Mouse (Mus musculus) neural tube, embryonic 13.5 days (tissue): ENCODE measurements around the gene Atf3. TPM values are rescaled to one million over a fixed set of nuclear protein-coding genes. Genes with fewer than 3 reads are reported as not detected.

ENCODE experiments used
- ATAC-seq: fragments of 200-750 bp; cut with Nextera tagmentation; 2 replicates; pipeline ENCODE4 v1.8.0; 2017; ENCODE audit warnings: low read depth, mild to moderate bottlenecking, moderate TSS enrichment, moderate library complexity
- H3K27ac ChIP-seq: fragments of 300-500 bp; sonication (generic); replicated peaks from 2 replicates; pipeline ENCODE4 v1.5.1; 2015; ENCODE audit warnings: moderate library complexity, mild to moderate bottlenecking, inconsistent platforms
- H3K27me3 ChIP-seq: fragments of 300-500 bp; sonication (generic); 2 replicates; pipeline ENCODE4 v1.6.1; 2015; ENCODE audit warnings: mild to moderate bottlenecking, inconsistent platforms
- H3K36me3 ChIP-seq: fragments of 300-500 bp; sonication (generic); 2 replicates; pipeline ENCODE4 v1.6.1; 2015; ENCODE audit warnings: mild to moderate bottlenecking, inconsistent platforms
- H3K4me1 ChIP-seq: fragments of 300-500 bp; sonication (generic); replicated peaks from 2 replicates; pipeline ENCODE4 v1.6.1; 2015; ENCODE audit warnings: inconsistent platforms
- H3K4me2 ChIP-seq: fragments of 300-500 bp; sonication (generic); 2 replicates; pipeline ENCODE4 v1.6.1; 2015; ENCODE audit warnings: inconsistent platforms, mild to moderate bottlenecking, moderate library complexity
- H3K4me3 ChIP-seq: fragments of 300-500 bp; sonication (generic); 2 replicates; pipeline ENCODE4 v1.5.1; 2015; ENCODE audit warnings: mild to moderate bottlenecking, inconsistent platforms
- H3K9ac ChIP-seq: fragments of 300-500 bp; sonication (generic); 2 replicates; pipeline ENCODE4 v1.6.1; 2015; ENCODE audit warnings: moderate library complexity, mild to moderate bottlenecking, inconsistent platforms
- H3K9me3 ChIP-seq: fragments of 300-500 bp; sonication (generic); 2 replicates; pipeline ENCODE4 v1.6.1; 2016; ENCODE audit warnings: inconsistent platforms
- WGBS: fragments of 180-500 bp; shearing (Covaris S2); methylation state at CpG from one replicate; pipeline ENCODE4 v1.1.7; 2015; 5-methylcytosine and 5-hydroxymethylcytosine counted together
- polyA plus RNA-seq: library from polyadenylated mRNA; unstranded; fragments of >200 nt; fragmentation: Nextera tagmentation; extraction: Ambion mirVana; gene quantifications from 2 replicates; pipeline ENCODE4 v1.2.1, GENCODE M21; 2015

The Atf3 gene
- polyA plus RNA-seq, 1 experiment from 2014 or later = 2.0 TPM

DNA sequence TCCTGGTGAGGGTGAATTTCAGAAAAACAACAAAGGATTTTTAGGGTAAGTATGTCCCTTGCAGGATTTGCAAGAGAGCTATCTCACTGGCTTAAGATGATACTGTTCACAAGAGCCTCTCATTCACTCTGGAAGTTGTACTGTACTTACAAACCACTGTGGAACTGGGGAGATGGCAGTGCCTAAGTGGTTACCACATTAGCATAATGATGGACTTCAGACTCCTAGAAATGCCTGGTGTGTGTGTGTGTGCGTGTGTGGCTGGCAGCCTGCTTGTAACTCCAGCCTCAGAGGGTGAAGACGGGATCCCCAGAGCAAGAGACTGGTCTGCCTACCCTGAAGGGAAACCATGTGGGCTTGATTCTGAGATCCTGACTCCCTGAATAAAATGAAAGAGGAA lies 14.3 kb downstream of the Atf3 start:
- H3K27ac ChIP-seq = no peak overlapping the region
- no peak overlapping the region for H3K4me2 ChIP-seq
- no peak for ATAC-seq
- 74% methylated on average over 2 of the region's 2 CpGs for WGBS
- no peaks in the 10 kb centered on the region for H3K4me1 ChIP-seq
- H3K9me3 ChIP-seq = no peaks in the 10 kb centered on the region
- no peak overlapping the region for H3K9ac ChIP-seq
- no peak overlapping the region for H3K4me3 ChIP-seq
- H3K36me3 ChIP-seq = no peaks in the 10 kb centered on the region
- no peaks in the 10 kb centered on the region for H3K27me3 ChIP-seq

GRCm38 (mm10) chr1:191202208-191202952 lies 15.5 kb downstream of the Atf3 start:
- ATAC-seq = no peak
- WGBS = 85% methylated on average over 11 of the region's 11 CpGs
- no peak overlapping the region for H3K27ac ChIP-seq

DNA sequence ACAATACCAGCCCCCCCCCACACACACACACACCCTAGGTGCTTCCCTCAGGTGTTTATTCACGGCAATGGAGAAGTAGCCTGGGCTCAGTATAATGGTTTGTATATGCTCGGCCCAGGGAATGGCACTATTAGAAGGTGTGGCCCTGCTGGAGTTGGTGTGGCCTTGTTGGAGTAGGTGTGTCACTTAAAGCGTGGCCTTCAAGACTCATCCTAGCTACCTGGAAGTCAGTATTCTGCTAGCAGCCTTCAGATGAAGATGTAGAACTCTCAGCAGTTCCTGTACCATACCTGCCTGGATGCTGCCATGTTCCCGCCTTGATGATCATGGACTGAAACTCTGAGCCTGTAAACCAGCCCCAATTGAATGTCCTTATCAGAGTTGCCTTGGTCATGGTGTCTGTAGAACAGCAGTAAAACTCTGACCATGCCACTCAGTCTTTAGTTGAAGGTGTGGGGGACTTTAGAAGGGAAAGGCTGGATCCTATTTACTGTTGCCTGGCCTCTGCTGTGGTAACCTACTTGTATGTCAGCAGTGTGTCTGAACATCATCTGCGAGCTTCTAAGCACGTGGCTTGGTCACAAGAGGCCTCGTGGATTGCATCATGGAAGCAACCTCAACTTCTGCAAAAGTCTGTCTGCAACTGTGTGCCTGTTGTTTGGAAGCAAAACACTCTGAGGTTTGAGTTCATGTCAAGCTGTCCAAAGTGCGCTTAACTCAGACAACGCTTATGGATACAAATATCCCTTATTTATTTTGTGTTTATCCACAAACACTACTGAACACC lies 16.8 kb downstream of the Atf3 start:
- no peak overlapping the region for H3K27ac ChIP-seq
- no peaks in the 10 kb centered on the region for H3K9me3 ChIP-seq
- no peaks in the 10 kb centered on the region for H3K4me1 ChIP-seq
- no peak overlapping the region for H3K4me3 ChIP-seq
- no peak for ATAC-seq
- 86% methylated on average over 9 of the region's 9 CpGs for WGBS
- no peak overlapping the region for H3K9ac ChIP-seq
- no peak overlapping the region for H3K4me2 ChIP-seq
- H3K27me3 ChIP-seq = no peaks in the 10 kb centered on the region
- H3K36me3 ChIP-seq = no peaks in the 10 kb centered on the region

More at GRCm38 (mm10) chr1:191202208-191202952, 15.5 kb downstream of the Atf3 start:
- Histone ChIP-seq H3K4me1 (no peaks in the 10 kb centered on the region), H3K4me2 (no peak overlapping the region), H3K27me3 (no peaks in the 10 kb centered on the region), H3K4me3 (no peak overlapping the region), H3K9ac (no peak overlapping the region), H3K9me3 (no peaks in the 10 kb centered on the region), H3K36me3 (no peaks in the 10 kb centered on the region)

DNA sequence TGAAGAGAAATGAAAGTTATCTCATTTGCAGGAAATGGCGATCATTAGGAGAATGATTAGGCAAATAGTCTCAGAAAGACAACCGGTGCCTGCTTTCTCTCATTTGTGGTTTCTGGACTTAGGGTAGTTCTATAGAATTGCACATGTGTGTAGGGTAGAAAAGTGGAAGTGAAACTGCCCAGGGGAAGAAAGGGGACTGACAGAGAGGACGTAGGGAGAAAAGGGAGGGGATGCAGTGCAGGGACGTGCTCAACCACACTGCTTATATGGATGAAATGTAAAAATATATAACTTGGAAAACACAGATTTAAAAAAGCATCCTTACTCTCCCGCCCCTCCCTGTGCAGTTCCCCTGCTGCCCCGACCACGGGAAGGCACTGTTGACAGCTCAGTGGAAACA lies 19.9 kb downstream of the Atf3 start:
- no peak overlapping the region for H3K9ac ChIP-seq
- WGBS = 81% methylated on average over 7 of the region's 7 CpGs
- H3K27ac ChIP-seq = no peak overlapping the region
- no peaks in the 10 kb centered on the region for H3K9me3 ChIP-seq
- H3K4me1 ChIP-seq = no peaks in the 10 kb centered on the region
- ATAC-seq = no peak
- no peak overlapping the region for H3K4me2 ChIP-seq
- H3K36me3 ChIP-seq = no peaks in the 10 kb centered on the region
- no peak overlapping the region for H3K4me3 ChIP-seq
- peaks cover 7% of the 10 kb centered on the region; the same call in 1 of the 2 replicates for H3K27me3 ChIP-seq

- 93% methylated on average over 6 of the region's 6 CpGs for WGBS
- no peak for ATAC-seq
- H3K27ac ChIP-seq = no peak overlapping the region
- 0 out of 2 replicates have a peak, but pooled peaks cover 2% of the 10 kb centered on the region for H3K4me1 ChIP-seq
- H3K27me3 ChIP-seq = peaks cover 22% of the 10 kb centered on the region
- H3K4me2 ChIP-seq = no peak overlapping the region
- no peaks in the 10 kb centered on the region for H3K9me3 ChIP-seq
- H3K36me3 ChIP-seq = no peaks in the 10 kb centered on the region
- H3K9ac ChIP-seq = no peak overlapping the region
- no peak overlapping the region for H3K4me3 ChIP-seq
Observed at GRCm38 (mm10) chr1:191196016-191196415, 21.8 kb downstream of the Atf3 start.

- Histone ChIP-seq H3K4me1 (0 out of 2 replicates have a peak, but pooled peaks cover 2% of the 10 kb centered on the region), H3K27ac (no peak overlapping the region), H3K4me3 (no peak overlapping the region), H3K9me3 (no peaks in the 10 kb centered on the region), H3K36me3 (no peaks in the 10 kb centered on the region), H3K9ac (no peak overlapping the region), H3K4me2 (no peak overlapping the region), H3K27me3 (peaks cover 37% of the 10 kb centered on the region)
- ATAC-seq = no peak
- WGBS = 44% methylated on average over 14 of the region's 14 CpGs
Observed at GRCm38 (mm10) chr1:191193657-191194424, 24.0 kb downstream of the Atf3 start.

DNA sequence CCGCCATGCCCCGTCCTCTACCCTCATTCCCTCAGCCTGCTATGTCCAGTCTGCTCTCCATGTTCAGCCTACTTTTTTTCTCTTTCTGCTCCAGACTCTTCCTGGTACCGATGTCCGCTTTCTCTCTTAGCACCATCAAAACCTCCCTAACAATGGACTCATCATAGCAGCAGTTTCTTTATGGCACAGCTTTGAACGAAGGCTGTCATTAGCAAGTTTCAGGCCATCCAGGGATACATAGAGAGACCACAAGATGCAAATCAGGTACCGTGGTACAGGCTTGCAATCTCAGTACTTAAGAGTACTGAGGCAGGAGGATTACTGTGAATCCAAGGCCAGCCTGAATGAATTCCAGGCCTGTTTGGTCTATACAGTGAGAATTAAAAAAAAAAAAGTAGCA lies 25.1 kb downstream of the Atf3 start:
- no peak for ATAC-seq
- Histone ChIP-seq H3K36me3 (no peaks in the 10 kb centered on the region), H3K4me2 (no peak overlapping the region), H3K27ac (no peak overlapping the region), H3K27me3 (peaks cover 47% of the 10 kb centered on the region), H3K9me3 (no peaks in the 10 kb centered on the region), H3K9ac (no peak overlapping the region), H3K4me1 (0 out of 2 replicates have a peak, but pooled peaks cover 2% of the 10 kb centered on the region), H3K4me3 (no peak overlapping the region)
- WGBS = 90% methylated on average over 6 of the region's 6 CpGs

DNA sequence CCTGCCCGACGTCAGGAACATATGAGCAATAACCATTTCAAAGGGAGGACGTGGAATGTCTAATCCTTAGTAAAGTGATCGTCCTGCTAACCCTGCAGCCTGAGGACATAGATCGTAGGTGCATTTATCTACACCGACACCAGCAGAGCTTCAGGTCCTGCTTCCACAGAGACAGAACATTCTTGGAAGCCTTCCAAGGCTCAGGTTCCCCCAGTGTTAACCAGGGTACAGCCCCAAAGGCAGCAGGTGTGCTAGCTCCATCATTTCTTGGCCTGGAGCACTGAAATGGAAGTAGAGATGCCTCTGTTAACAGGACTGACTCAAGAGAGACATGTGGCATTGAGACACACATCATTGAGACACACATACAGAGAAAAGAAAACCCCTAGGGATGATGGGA lies 25.6 kb downstream of the Atf3 start:
- Histone ChIP-seq H3K27ac (no peak overlapping the region), H3K27me3 (peaks cover 52% of the 10 kb centered on the region), H3K9me3 (no peaks in the 10 kb centered on the region), H3K4me2 (no peak overlapping the region), H3K4me1 (0 out of 2 replicates have a peak, but pooled peaks cover 2% of the 10 kb centered on the region), H3K4me3 (no peak overlapping the region), H3K36me3 (no peaks in the 10 kb centered on the region), H3K9ac (no peak overlapping the region)
- WGBS = 77% methylated on average over 6 of the region's 6 CpGs
- ATAC-seq = no peak

GRCm38 (mm10) chr1:191189671-191190372 lies 28.0 kb downstream of the Atf3 start:
- no peak for ATAC-seq

GRCm38 (mm10) chr1:191186386-191186770 lies 31.5 kb downstream of the Atf3 start:
- Histone ChIP-seq H3K9me3 (no peaks in the 10 kb centered on the region), H3K27me3 (peaks cover 90% of the 10 kb centered on the region), H3K4me2 (peak overlapping the region; percentile 93; the same call in 1 of the 2 replicates), H3K36me3 (no peaks in the 10 kb centered on the region), H3K4me3 (no peak overlapping the region), H3K27ac (no peak overlapping the region), H3K4me1 (peaks cover 39% of the 10 kb centered on the region), H3K9ac (no peak overlapping the region)
- 6% methylated on average over 7 of the region's 7 CpGs for WGBS
- no peak for ATAC-seq

More at GRCm38 (mm10) chr1:191189671-191190372, 28.0 kb downstream of the Atf3 start:
- no peak overlapping the region for H3K9ac ChIP-seq
- no peak overlapping the region for H3K4me2 ChIP-seq
- H3K27me3 ChIP-seq = peaks cover 76% of the 10 kb centered on the region
- no peaks in the 10 kb centered on the region for H3K9me3 ChIP-seq
- H3K36me3 ChIP-seq = no peaks in the 10 kb centered on the region
- H3K4me3 ChIP-seq = no peak overlapping the region
- H3K4me1 ChIP-seq = peaks cover 14% of the 10 kb centered on the region
- no peak overlapping the region for H3K27ac ChIP-seq
- WGBS = 54% methylated on average over 6 of the region's 6 CpGs

- no peak overlapping the region for H3K27ac ChIP-seq
- no peak overlapping the region for H3K9ac ChIP-seq
- under 1% methylated on average over 16 of the region's 16 CpGs for WGBS
- H3K9me3 ChIP-seq = no peaks in the 10 kb centered on the region
- no peaks in the 10 kb centered on the region for H3K36me3 ChIP-seq
- peak overlapping the region; percentile 46 for H3K4me3 ChIP-seq
- H3K4me1 ChIP-seq = peaks cover 39% of the 10 kb centered on the region
- peak overlapping the region; percentile 93 for H3K4me2 ChIP-seq
- peaks cover 93% of the 10 kb centered on the region for H3K27me3 ChIP-seq
- ATAC-seq = no peak
Observed at GRCm38 (mm10) chr1:191185761-191186385, 32.0 kb downstream of the Atf3 start.
